Mouse (Mus musculus) hindbrain, embryonic 12.5 days (tissue): ENCODE measurements at regions not wholly inside any gene's neighbourhood (a gene's known extent, or its start where the extent isn't known, plus 50 kb on each side); places are given as distances from the start of the nearest gene placed in this dataset.

Source experiments
- ATAC-seq: fragments of 200-750 bp; cut with Nextera tagmentation; 2 replicates; pipeline ENCODE4 v1.8.0; 2017; ENCODE audit warnings: moderate TSS enrichment; ENCODE audit not compliant: low FRiP score
- H3K27ac ChIP-seq: fragments of 300-500 bp; sonication (generic); 2 replicates; pipeline ENCODE4 v1.5.1; 2016; ENCODE audit warnings: mild to moderate bottlenecking
- H3K27me3 ChIP-seq: fragments of 300-500 bp; sonication (generic); 2 replicates; pipeline ENCODE4 v1.6.1; 2016; ENCODE audit warnings: mild to moderate bottlenecking
- H3K36me3 ChIP-seq: fragments of 300-500 bp; sonication (generic); 2 replicates; pipeline ENCODE4 v1.6.1; 2016; ENCODE audit warnings: mild to moderate bottlenecking
- H3K4me1 ChIP-seq: fragments of 300-500 bp; sonication (generic); 2 replicates; pipeline ENCODE4 v1.6.1; 2016
- H3K4me2 ChIP-seq: fragments of 300-500 bp; sonication (generic); replicated peaks from 2 replicates; pipeline ENCODE4 v1.6.1; 2016; ENCODE audit warnings: mild to moderate bottlenecking
- H3K4me3 ChIP-seq: fragments of 300-500 bp; sonication (generic); 2 replicates; pipeline ENCODE4 v1.5.1; 2016; ENCODE audit warnings: mild to moderate bottlenecking
- H3K9ac ChIP-seq: fragments of 300-500 bp; sonication (generic); 2 replicates; pipeline ENCODE4 v1.6.1; 2016; ENCODE audit warnings: mild to moderate bottlenecking, moderate library complexity
- H3K9me3 ChIP-seq: fragments of 300-500 bp; sonication (generic); replicated peaks from 2 replicates; pipeline ENCODE4 v1.6.1; 2016; ENCODE audit warnings: mild to moderate bottlenecking
- WGBS: fragments of 180-500 bp; shearing (Covaris S2); methylation state at CpG from one replicate; pipeline ENCODE4 v1.1.7; 2016; 5-methylcytosine and 5-hydroxymethylcytosine counted together

DNA sequence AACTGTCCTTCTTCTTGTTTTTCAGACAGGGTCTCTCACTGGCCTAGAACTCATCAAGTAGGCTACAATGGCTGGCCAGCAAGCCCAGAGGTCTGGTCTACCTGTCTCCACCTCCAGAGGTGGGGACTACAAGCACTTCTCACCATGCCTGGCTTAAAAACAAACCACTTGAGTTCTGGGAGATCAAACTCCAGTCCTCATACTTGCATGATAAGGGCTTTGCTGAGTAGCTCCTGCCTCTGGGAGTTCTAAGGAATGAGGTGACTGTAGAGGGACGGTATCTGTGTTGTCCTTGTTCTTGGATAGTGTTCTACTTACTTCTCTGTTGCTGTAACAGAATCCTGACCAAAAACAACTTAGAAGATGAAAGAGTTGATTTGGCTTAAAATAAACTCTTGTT is 654.6 kb upstream of the Fam160b2 start:
- no peaks in the 10 kb centered on the region for H3K36me3 ChIP-seq

DNA sequence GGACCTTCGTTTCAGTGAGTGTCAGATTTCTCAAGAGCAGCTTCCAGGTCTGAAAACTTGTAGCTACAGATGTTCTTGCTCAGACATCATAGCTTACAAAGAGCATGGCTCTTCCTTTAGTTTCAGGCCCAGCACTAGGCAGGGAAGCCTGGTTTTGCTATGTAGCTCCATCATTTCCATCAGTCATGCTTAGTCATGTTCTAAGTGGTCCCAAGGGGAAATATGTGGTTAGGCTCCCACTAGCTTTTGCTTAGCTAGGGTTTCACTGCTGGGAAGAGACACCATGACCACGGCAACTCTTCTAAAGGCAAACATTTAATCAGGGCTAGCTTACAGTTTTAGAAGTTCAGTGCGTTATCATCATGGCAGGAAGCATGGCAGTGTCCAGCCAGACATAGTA is 652.5 kb upstream of the Fam160b2 start:
- H3K36me3 ChIP-seq, result no peaks in the 10 kb centered on the region
- H3K9ac ChIP-seq, result no peak overlapping the region
- H3K4me3 ChIP-seq, result no peak overlapping the region
- 77% methylated on average over 3 of the region's 3 CpGs for WGBS
- H3K4me2 ChIP-seq, result no peak overlapping the region
- H3K27me3 ChIP-seq, result no peaks in the 10 kb centered on the region
- no peak overlapping the region for H3K27ac ChIP-seq
- no peaks in the 10 kb centered on the region for H3K9me3 ChIP-seq
- no peak for ATAC-seq
- peaks cover 8% of the 10 kb centered on the region for H3K4me1 ChIP-seq

More for the DNA sequence above, 654.6 kb upstream of the Fam160b2 start:
- Histone ChIP-seq H3K9ac (no peak overlapping the region), H3K4me1 (peaks cover 7% of the 10 kb centered on the region), H3K4me3 (no peak overlapping the region), H3K9me3 (no peaks in the 10 kb centered on the region), H3K27me3 (no peaks in the 10 kb centered on the region), H3K4me2 (no peak overlapping the region), H3K27ac (no peak overlapping the region)
- WGBS, result 89% methylated on average over 1 of the region's 1 CpGs
- ATAC-seq, result no peak

DNA sequence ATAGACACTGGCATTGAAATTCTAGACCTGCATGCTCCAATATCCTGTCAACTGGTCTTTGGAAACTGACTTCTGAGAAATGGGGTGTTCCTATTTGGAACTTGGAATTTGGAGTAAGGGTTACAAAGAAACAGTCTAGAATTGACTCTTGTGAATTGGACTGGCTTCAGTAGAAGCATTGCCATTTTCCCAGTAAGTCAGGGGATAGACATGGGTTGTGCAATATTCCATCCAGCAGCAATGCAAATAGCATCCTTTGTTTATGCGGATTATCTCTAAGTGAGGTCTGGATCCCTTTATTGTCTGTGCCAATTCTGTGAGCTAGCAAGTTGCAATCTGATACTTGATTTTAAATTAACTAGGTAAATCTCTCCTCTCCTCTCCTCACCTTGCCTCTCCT is 651.5 kb upstream of the Fam160b2 start:
- Histone ChIP-seq H3K4me2 (no peak overlapping the region), H3K36me3 (no peaks in the 10 kb centered on the region), H3K27me3 (no peaks in the 10 kb centered on the region), H3K4me3 (no peak overlapping the region), H3K27ac (no peak overlapping the region), H3K9ac (no peak overlapping the region), H3K9me3 (no peaks in the 10 kb centered on the region), H3K4me1 (peaks cover 8% of the 10 kb centered on the region)
- no peak for ATAC-seq
- WGBS, result 94% methylated on average over 1 of the region's 1 CpGs

DNA sequence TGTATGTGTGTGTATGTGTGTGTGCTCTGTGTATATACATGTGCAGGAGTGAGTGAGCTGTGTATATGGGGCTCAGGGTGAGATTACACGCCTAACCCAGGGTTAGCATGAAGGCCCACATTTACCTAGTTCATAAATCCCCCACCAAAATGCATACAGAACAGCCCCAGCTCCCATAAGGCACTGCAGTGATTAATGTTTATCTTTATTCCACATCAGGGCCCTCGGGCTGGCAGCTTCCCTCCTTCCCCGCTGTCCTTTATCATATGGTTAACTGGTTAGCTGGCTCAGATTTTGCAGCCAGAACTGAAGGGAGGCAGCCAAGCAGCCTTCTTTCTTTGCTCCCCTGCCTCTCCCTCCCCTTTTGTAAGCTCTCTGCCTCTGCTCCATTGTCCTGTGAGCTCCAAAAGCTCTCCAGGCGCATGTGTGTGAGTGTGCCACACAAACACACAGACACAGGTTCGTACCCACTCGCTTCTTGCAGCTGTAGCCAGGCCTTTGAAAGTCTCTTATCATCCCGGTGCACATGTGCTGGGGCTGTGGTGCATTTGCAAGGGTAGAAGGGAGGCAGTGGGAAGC is 649.8 kb upstream of the Fam160b2 start:
- H3K9ac ChIP-seq, result no peak overlapping the region
- no peaks in the 10 kb centered on the region for H3K27me3 ChIP-seq
- H3K9me3 ChIP-seq, result no peaks in the 10 kb centered on the region
- no peak overlapping the region for H3K4me2 ChIP-seq
- WGBS, result 41% methylated on average over 7 of the region's 7 CpGs
- peaks cover 8% of the 10 kb centered on the region for H3K4me1 ChIP-seq
- ATAC-seq, result peak; percentile 48
- H3K4me3 ChIP-seq, result no peak overlapping the region
- no peaks in the 10 kb centered on the region for H3K36me3 ChIP-seq
- peak overlapping the region; percentile 74 for H3K27ac ChIP-seq

DNA sequence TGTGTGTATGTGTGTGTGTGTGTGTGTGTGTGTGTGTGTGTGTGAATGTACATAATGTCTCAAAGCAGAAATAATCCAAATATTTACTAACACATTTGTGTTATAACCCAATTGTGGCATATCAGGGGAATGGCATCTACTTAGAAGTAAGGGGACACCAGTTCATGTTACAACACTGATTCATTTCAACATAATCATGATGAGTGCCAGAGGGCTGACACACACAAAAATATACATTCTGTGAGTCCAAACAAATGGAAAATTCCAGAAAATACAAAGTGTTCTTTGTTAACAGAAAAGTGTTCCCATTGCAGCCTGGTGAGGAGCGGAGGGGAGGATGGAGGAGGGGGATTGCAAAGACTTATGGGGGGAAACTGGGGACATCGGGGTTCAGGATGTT is 648.9 kb upstream of the Fam160b2 start:
- WGBS, result 86% methylated on average over 2 of the region's 2 CpGs

DNA sequence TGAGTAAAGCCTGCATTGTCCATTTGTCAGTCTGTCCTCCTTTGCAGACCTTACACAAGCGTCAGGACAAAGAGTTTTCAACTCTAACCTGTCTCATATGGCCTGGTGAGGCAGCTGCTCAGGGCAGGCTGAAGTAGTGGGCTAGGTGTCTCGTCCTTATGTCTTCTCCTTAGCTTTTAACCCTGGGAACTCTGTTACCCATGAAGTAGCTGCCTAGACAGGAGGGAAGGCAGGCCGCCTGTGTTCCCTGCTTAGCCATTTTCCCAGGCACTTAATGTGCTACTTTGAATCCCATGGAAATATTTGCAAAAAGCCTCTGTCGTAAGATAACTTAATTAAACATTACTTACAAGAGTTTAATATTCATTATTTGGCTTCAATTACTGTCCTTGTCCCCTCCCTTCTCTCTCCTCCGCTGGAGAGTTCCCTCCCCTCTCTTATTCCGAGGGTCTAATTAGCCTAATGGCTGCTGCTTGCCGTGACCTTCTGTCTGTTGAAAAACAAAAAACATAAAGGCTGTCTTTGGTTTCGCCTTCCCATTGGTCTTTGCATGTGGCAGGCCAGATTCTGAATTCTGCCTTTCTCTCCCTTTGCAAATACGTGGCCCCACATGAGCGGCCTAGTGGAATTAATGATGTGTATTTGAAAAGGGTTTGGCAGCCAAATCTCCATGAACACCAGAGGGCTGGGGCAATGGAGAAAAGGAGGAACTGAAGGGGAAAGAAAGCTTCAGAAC is 642.2 kb upstream of the Fam160b2 start:
- peaks cover 15% of the 10 kb centered on the region for H3K4me1 ChIP-seq
- no peaks in the 10 kb centered on the region for H3K36me3 ChIP-seq
- H3K4me2 ChIP-seq, result peak overlapping the region; percentile 11; the same call in 1 of the 2 replicates
- 26% methylated on average over 10 of the region's 10 CpGs for WGBS
- no peaks in the 10 kb centered on the region for H3K27me3 ChIP-seq
- no peak overlapping the region for H3K4me3 ChIP-seq
- no peaks in the 10 kb centered on the region for H3K9me3 ChIP-seq
- H3K27ac ChIP-seq, result peak overlapping the region; percentile 66
- peak; percentile 95 for ATAC-seq
- no peak overlapping the region for H3K9ac ChIP-seq

More for the DNA sequence above, 648.9 kb upstream of the Fam160b2 start:
- Histone ChIP-seq H3K4me1 (peaks cover 8% of the 10 kb centered on the region), H3K9ac (no peak overlapping the region), H3K4me3 (no peak overlapping the region), H3K27me3 (no peaks in the 10 kb centered on the region), H3K4me2 (no peak overlapping the region), H3K36me3 (no peaks in the 10 kb centered on the region), H3K9me3 (no peaks in the 10 kb centered on the region), H3K27ac (no peak overlapping the region)
- ATAC-seq, result no peak

DNA sequence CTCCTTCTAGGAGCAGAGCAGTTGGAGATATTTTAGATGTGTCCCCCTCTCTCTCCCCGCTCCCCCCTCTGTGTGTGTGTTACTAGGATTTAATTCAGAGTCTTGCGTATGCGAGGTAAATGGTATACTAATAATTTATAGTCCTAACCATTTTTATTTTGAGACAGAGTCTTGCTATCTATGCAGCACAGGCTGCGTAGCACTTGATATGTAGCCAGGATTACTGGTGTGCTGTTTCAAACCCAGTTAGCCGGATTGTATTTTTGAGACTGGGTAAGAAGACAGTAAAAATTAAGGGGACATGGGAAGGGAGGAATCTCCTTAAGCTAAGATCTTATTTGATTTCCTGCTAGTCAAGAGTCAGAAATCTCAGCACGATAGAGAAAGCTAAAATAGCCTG is 636.6 kb upstream of the Fam160b2 start:
- no peak overlapping the region for H3K4me3 ChIP-seq
- 89% methylated on average over 6 of the region's 6 CpGs for WGBS
- no peak overlapping the region for H3K27ac ChIP-seq
- H3K36me3 ChIP-seq, result no peaks in the 10 kb centered on the region
- no peaks in the 10 kb centered on the region for H3K27me3 ChIP-seq
- H3K9me3 ChIP-seq, result no peaks in the 10 kb centered on the region
- no peak overlapping the region for H3K4me2 ChIP-seq
- no peaks in the 10 kb centered on the region; the same call in 1 of the 2 replicates for H3K4me1 ChIP-seq
- ATAC-seq, result no peak
- no peak overlapping the region for H3K9ac ChIP-seq

DNA sequence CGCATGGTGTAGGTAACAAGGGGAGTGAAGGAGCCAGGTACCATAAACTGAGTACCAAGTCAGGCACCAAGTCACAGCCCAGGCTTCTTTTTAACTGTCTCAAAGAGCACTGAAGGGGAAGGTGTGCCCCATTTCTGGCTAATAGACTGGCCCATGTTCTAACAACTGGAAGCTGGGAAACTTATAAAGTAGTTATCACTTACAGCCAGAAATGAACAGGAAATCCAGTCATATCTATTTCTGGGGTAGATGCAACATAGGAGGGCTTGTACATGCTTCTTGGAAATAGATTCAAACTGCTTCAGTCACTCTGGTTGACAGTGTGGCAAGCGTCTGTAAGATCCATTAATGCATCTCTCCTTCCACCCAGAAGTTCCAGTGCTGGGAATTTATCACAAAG is 635.3 kb upstream of the Fam160b2 start:
- Histone ChIP-seq H3K9ac (no peak overlapping the region), H3K36me3 (no peaks in the 10 kb centered on the region), H3K4me3 (no peak overlapping the region), H3K27ac (no peak overlapping the region), H3K27me3 (no peaks in the 10 kb centered on the region), H3K9me3 (no peaks in the 10 kb centered on the region), H3K4me2 (no peak overlapping the region), H3K4me1 (no peaks in the 10 kb centered on the region)
- ATAC-seq, result no peak
- 97% methylated on average over 2 of the region's 2 CpGs for WGBS

DNA sequence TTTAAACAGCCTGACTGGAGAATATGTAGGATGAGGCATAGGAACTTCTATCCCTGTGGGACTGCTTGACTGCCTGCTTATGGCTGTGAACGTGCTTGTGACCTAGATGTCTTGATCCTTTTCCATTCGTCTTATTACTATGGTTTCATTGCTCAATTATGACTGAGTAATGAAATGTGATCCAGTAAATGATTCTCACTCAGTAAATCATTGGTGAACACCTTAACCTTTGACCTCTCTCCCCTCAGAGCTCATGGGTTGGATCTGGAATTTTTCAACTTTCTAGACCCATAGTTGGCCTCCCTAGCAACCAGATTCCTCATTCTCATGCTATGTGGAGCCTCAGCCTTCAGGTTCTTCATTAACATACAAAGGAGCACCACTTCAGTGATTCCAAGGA is 634.6 kb upstream of the Fam160b2 start:
- WGBS, result 66% methylated on average over 2 of the region's 2 CpGs
- ATAC-seq, result no peak
- no peaks in the 10 kb centered on the region for H3K36me3 ChIP-seq
- H3K4me2 ChIP-seq, result no peak overlapping the region
- H3K9ac ChIP-seq, result no peak overlapping the region
- no peak overlapping the region for H3K4me3 ChIP-seq
- H3K9me3 ChIP-seq, result no peaks in the 10 kb centered on the region
- no peaks in the 10 kb centered on the region for H3K27me3 ChIP-seq
- H3K4me1 ChIP-seq, result no peaks in the 10 kb centered on the region
- H3K27ac ChIP-seq, result no peak overlapping the region

DNA sequence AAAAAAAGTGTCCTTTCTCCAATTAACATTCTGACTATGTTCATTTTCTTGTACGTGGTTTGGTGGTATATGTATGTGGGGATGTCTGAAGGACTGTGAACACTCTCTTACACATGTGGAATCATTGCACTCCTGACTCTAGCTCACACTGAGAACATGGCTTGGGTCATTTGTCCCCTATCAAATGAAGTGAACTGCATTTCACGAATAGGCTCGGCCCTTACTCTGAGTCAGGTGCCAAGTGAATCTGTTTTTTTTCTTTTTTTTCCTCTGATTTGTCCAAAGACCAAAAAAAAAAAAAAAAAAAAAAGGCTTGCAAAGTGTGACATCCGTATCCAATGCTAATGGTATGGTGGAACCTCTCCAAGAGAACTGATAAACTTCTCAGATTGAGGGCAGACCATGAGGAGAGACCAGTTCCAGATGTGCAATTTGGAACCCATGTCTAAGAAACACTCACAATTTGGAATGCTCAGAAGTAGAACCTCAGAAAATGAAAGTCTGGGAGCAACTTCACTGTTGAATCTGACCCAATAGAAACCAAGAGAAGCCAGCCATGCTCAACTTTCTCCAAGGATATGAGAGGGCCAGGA is 631.7 kb upstream of the Fam160b2 start:
- Histone ChIP-seq H3K9ac (no peak overlapping the region), H3K36me3 (no peaks in the 10 kb centered on the region), H3K27me3 (no peaks in the 10 kb centered on the region), H3K4me1 (no peaks in the 10 kb centered on the region), H3K9me3 (no peaks in the 10 kb centered on the region), H3K27ac (no peak overlapping the region), H3K4me3 (no peak overlapping the region), H3K4me2 (no peak overlapping the region)
- no peak for ATAC-seq
- WGBS, result 92% methylated on average over 4 of the region's 4 CpGs

DNA sequence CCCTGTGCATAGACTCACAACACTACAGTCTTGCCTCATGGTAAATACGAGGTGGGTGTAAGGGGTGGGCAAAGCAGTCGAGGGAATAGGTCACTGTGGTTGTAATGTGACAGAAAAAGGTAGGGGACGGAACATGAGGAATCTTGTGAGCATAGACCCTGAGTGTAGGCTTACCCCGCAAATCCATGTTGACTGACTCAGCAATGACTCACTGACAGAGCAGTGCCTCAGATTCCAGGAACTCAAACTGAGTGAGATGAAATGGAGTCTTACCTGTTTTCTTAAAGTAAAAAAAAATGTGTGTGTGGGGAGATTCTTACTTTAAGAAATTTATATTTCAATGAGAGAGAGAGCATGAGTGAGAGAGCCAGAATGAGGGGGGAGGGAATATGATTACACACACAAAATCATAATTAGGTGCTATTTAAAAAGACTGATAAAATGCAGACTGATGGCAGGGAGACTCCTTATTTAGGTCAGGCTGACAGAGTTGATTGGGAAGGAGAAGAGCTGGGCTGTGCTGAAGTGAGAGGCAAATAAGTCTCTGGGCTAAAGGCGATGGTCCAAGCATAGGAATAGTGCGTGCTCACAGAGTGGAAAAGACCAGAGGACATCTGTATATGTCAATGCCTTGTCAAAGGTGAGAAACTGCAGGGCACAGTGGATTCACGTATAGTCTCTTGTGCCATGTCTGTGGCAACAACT is 631.0 kb upstream of the Fam160b2 start:
- no peak overlapping the region for H3K27ac ChIP-seq
- H3K4me2 ChIP-seq, result no peak overlapping the region
- 91% methylated on average over 7 of the region's 7 CpGs for WGBS
- H3K9ac ChIP-seq, result no peak overlapping the region
- no peaks in the 10 kb centered on the region for H3K9me3 ChIP-seq
- no peak for ATAC-seq
- H3K4me1 ChIP-seq, result no peaks in the 10 kb centered on the region
- no peaks in the 10 kb centered on the region for H3K27me3 ChIP-seq
- H3K4me3 ChIP-seq, result no peak overlapping the region
- H3K36me3 ChIP-seq, result no peaks in the 10 kb centered on the region

DNA sequence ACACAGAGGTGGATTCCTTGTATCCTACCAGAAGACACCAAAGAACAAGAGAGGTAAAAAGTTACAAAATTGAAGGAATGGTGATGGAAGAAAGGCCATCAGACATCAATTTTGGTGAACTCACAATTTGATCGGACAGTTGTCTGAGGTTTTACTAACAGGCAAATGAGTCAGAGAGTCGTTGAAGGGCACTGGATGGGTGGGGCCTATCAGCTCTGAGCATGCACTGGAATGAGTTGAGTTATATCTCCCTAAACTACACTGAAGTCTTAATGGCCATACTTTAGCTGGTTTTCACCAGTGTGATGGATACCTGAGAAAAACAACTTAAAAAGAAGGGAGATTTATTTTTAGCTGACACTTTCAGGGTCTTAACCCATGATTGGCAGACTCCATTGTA is 630.3 kb upstream of the Fam160b2 start:
- no peak for ATAC-seq

More for the DNA sequence above, 630.3 kb upstream of the Fam160b2 start:
- Histone ChIP-seq H3K27me3 (no peaks in the 10 kb centered on the region), H3K4me2 (no peak overlapping the region), H3K4me1 (no peaks in the 10 kb centered on the region), H3K36me3 (no peaks in the 10 kb centered on the region), H3K9me3 (no peaks in the 10 kb centered on the region), H3K27ac (no peak overlapping the region), H3K4me3 (no peak overlapping the region), H3K9ac (no peak overlapping the region)
- WGBS, result 88% methylated on average over 2 of the region's 2 CpGs
